Mouse (Mus musculus) neutrophil, adult 83 days (primary cell): ENCODE measurements around the gene Wdr77. TPM values are rescaled to one million over a fixed set of nuclear protein-coding genes. Genes with fewer than 3 reads are reported as not detected.

Experiments
- total RNA-seq, 2 experiments: library from RNA; stranded (reverse); gene quantifications; one replicate each; pipeline ENCODE4 v1.2.4; 2023

The Wdr77 gene
- 10 to 100 TPM; 30.9 to 34.3 TPM for total RNA-seq

GRCm38 (mm10) chr3:105958974-105959580, at the start of gene Wdr77:
Wdr77 (plus strand) TSS chr3:105959369.

DNA sequence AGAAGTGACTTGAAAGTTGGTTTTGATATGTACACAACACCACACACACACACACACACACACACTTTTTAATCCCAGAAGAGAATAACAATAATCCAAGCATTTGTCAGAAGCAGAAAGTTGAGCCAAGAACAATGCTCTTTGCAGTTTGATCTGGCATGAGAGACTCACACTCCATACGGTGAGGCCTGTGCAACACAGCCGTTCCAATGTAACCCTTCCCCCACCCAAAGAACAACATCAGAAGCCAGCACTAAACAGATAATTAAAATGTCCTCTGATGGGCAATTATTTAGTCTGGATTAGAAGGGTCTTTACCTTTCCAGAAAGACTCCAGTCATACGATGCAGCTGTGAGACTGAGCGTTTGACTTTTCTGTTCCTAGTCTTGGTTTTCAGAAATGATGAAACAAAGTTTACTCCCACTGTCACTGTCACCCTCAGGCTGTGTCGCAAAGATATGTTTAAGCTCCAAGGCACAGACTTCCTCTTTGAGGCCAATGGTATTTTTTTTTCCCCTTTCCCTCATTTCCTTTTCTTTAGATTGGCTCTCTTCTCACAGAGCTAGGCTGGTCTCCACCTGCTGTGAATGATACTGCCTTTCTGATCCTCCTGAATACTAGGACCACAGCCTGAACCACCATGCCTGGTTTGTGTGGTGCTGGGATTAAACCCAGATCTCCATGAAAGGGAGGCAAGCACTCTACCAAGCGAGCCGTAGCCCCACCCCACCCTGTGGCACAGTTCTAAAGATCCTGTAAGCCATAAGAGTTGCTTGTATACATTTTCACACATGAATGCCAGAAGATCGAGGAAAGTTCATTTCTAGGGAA, 26.7 kb upstream of the Wdr77 start, which contains the start of gene I830077J02Rik:
Gene I830077J02Rik, minus strand, starts transcription at position 425 of the 832 bp plus-strand sequence.

DNA sequence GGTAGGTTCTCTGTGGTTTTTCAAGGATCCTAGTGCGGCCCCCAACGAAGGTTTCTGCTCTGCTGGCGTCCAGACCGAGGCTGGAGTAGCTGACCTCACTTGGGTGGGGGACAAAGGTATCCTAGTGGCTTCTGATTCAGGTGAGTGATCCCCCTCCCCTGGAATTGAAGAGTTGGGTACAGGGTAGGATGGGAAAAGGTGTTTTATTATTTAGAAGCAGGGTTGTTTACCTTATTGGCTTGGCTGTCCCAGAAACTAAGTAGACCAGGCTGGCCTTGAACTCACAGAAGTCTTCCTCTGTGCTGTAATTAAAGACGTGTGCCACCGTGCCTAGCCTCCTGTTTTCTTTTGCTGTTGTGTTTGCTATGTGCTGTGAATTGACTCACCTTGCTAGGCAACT, 830 bp downstream of the Wdr77 start, which contains the start of gene Atp5f1:
Gene Atp5f1, minus strand, starts transcription at position 101 of the 400 bp plus-strand sequence.

GRCm38 (mm10) chr3:105973411-105973810, 14.2 kb downstream of the Wdr77 start, which contains the start of gene Ovgp1:
Ovgp1 (plus strand) TSS chr3:105973711.

DNA sequence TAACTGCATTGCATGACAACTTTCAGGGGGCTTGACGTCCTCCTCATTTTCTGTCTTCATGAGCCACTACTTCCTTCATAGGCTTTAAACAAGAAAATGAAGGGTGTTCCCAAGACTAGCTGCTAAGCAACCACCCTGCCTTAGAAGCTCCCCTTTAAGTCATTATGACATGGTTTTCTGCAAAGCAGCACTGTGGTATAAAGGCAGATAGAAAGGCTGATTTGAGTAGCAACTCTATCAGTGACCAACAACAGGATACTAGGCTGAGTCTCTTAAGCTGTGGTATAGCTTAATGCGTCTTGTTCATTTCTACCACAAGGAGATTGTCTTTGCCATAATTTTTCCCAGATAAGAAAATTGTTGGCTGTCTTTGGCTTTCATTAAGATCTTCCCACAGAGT, 55.4 kb downstream of the Wdr77 start, which contains the start of gene Pifo:
Gene Pifo, minus strand, starts transcription at position 101 of the 400 bp plus-strand sequence.

Other genes starting within 250 kb of the Wdr77 start
- gene Rap1a, start 158.0 kb upstream of the Wdr77 start, total RNA-seq: 100 to 1,000 TPM; 132 to 142 TPM
- 1 to 10 TPM; 1.9 to 2.4 TPM for gene Adora3, start 88.5 kb upstream of the Wdr77 start, total RNA-seq
- gene Tmigd3, start 88.5 kb upstream of the Wdr77 start, total RNA-seq: 1 to 10 TPM; 1.1 to 1.5 TPM
- gene I830077J02Rik, start 26.7 kb upstream of the Wdr77 start, total RNA-seq: 10 to 100 TPM; 76.4 to 89.8 TPM
- gene Atp5f1, start 730 bp downstream of the Wdr77 start, total RNA-seq: 100 to 1,000 TPM; 143 to 151 TPM
- 1 to 10 TPM; 5.5 to 6.4 TPM for gene Ovgp1, start 14.3 kb downstream of the Wdr77 start, total RNA-seq
- not detected for gene Pifo, start 55.3 kb downstream of the Wdr77 start, total RNA-seq
- gene Chil5, start 73.4 kb downstream of the Wdr77 start, total RNA-seq: 10 to 100 TPM; 13.5 to 13.8 TPM
- not detected for gene Chia1, start 153.9 kb downstream of the Wdr77 start, total RNA-seq
- 1,000 to 10,000 TPM; 3,749 to 3,895 TPM for gene Chil3, start 208.2 kb downstream of the Wdr77 start, total RNA-seq